Mouse (Mus musculus): ENCODE results near the gene Nav2. TPM values are rescaled to one million over a fixed set of nuclear protein-coding genes. Genes with fewer than 3 reads are reported as not detected.

Gene Nav2
- polyA plus RNA-seq, 1 experiment from 2014 or later, result 2.2 TPM

GRCm38 (mm10) chr7:49243079-49243478 is 334.6 kb downstream of the Nav2 start:
- no peak for ATAC-seq (ENCODE audit: insufficient read depth)
- 56% methylated on average over 4 of the region's 4 CpGs for WGBS (ENCODE audit: insufficient replicate concordance)
- H3K9me3 ChIP-seq (replicated peaks), result no peaks in the 10 kb centered on the region
- H3K9ac ChIP-seq, result no peak overlapping the region
- H3K4me3 ChIP-seq (replicated peaks), result no peak overlapping the region
- H3K4me1 ChIP-seq (replicated peaks), result peaks cover 19% of the 10 kb centered on the region
- H3K27me3 ChIP-seq, result peaks cover 61% of the 10 kb centered on the region
- no peak overlapping the region for H3K4me2 ChIP-seq
- H3K27ac ChIP-seq (replicated peaks), result no peak overlapping the region
- H3K36me3 ChIP-seq (replicated peaks), result no peaks in the 10 kb centered on the region

GRCm38 (mm10) chr7:49245537-49246239 is 337.2 kb downstream of the Nav2 start:
- peak; percentile 97 for ATAC-seq (ENCODE audit: insufficient read depth)
- Histone ChIP-seq H3K4me2 (peak overlapping the region; percentile 90), H3K9ac (peak overlapping the region; percentile 54), H3K36me3 (replicated peaks) (no peaks in the 10 kb centered on the region), H3K27ac (replicated peaks) (no peak overlapping the region), H3K27me3 (peaks cover 80% of the 10 kb centered on the region), H3K4me1 (replicated peaks) (peaks cover 21% of the 10 kb centered on the region), H3K9me3 (replicated peaks) (no peaks in the 10 kb centered on the region), H3K4me3 (replicated peaks) (peak overlapping the region; percentile 62)
- under 1% methylated on average over 68 of the region's 68 CpGs for WGBS (ENCODE audit: insufficient replicate concordance)

DNA sequence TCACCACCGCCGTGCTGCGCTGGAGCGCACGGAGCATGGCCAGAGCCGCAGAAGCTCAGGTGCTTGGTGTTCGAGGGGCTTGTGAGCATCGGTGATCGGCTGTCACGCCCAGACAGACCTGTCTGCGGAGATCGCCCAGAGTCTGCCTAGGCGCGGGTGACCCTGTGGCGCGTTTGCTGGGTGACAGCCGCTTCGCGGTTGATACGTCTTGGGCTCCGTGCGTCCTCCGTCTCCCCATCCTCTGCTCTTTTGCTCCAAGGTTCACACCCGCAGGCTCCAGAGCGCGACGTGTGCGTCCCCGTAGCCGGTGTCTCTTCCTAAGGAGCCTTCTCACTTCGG is 337.7 kb downstream of the Nav2 start:
- Histone ChIP-seq H3K4me1 (replicated peaks) (peaks cover 21% of the 10 kb centered on the region), H3K27me3 (peaks cover 78% of the 10 kb centered on the region), H3K9ac (peak overlapping the region; percentile 30; the same call in 1 of the 2 replicates), H3K4me2 (peak overlapping the region; percentile 90), H3K27ac (replicated peaks) (no peak overlapping the region), H3K9me3 (replicated peaks) (no peaks in the 10 kb centered on the region), H3K36me3 (replicated peaks) (no peaks in the 10 kb centered on the region), H3K4me3 (replicated peaks) (peak overlapping the region; percentile 62)
- ATAC-seq (ENCODE audit: insufficient read depth), result peak; percentile 45
- 2% methylated on average over 31 of the region's 31 CpGs for WGBS (ENCODE audit: insufficient replicate concordance)

DNA sequence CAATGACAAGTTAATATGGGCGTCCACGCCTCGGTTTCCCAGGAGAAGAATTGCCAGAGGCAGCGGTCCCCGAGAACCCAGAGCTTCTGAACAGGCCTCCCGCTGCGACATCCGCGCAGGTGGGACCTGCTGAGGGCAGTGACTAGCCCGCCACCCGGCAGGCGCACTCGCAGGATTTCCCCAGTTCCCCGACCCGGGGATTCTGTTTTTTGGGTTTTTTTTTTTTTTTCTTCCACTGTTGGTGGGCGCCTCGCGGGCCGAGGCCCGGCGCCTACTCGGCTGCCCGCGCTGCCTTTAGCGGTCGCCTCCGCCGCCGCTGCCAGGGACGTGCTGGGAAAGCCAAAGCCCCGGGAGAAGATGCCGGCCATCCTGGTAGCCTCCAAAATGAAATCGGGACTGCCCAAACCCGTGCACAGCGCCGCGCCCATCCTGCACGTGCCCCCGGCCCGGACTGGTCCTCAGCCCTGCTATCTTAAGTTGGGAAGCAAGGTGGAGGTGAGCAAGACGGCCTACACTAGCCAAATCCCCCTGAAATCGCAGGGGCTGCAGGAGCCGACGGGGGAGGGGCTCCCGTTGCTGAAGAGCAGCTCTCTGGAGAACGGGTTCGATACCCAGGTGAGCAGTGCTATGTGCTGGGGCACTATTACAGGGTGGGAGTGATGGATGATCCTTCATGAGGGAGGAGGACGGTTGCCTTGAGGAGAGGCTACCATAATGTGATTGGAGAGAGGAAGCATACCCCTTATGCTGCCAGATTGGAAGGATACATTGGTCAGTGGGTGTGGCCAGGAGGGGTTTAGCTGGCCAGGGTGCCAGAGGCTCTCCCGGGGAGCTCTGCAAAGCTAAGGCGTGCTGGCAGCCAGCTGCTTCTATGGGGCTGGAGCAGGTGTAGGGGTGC is 338.3 kb downstream of the Nav2 start:
- Histone ChIP-seq H3K36me3 (replicated peaks) (no peaks in the 10 kb centered on the region), H3K9ac (peak overlapping the region; percentile 30; the same call in 1 of the 2 replicates), H3K4me3 (replicated peaks) (peak overlapping the region; percentile 62), H3K4me1 (replicated peaks) (peaks cover 21% of the 10 kb centered on the region), H3K27ac (replicated peaks) (no peak overlapping the region), H3K4me2 (peak overlapping the region; percentile 90), H3K9me3 (replicated peaks) (no peaks in the 10 kb centered on the region), H3K27me3 (peaks cover 72% of the 10 kb centered on the region)
- WGBS (ENCODE audit: insufficient replicate concordance), result 5% methylated on average over 50 of the region's 50 CpGs
- ATAC-seq (ENCODE audit: insufficient read depth), result no peak

- Histone ChIP-seq H3K9me3 (replicated peaks) (no peaks in the 10 kb centered on the region), H3K27me3 (peaks cover 67% of the 10 kb centered on the region), H3K4me2 (no peak overlapping the region), H3K4me1 (replicated peaks) (peaks cover 21% of the 10 kb centered on the region), H3K4me3 (replicated peaks) (no peak overlapping the region), H3K9ac (no peak overlapping the region), H3K27ac (replicated peaks) (no peak overlapping the region), H3K36me3 (replicated peaks) (no peaks in the 10 kb centered on the region)
- ATAC-seq (ENCODE audit: insufficient read depth), result no peak
- WGBS (ENCODE audit: insufficient replicate concordance), result 34% methylated on average over 8 of the region's 8 CpGs
Measured at GRCm38 (mm10) chr7:49247744-49248331, 339.3 kb downstream of the Nav2 start.

DNA sequence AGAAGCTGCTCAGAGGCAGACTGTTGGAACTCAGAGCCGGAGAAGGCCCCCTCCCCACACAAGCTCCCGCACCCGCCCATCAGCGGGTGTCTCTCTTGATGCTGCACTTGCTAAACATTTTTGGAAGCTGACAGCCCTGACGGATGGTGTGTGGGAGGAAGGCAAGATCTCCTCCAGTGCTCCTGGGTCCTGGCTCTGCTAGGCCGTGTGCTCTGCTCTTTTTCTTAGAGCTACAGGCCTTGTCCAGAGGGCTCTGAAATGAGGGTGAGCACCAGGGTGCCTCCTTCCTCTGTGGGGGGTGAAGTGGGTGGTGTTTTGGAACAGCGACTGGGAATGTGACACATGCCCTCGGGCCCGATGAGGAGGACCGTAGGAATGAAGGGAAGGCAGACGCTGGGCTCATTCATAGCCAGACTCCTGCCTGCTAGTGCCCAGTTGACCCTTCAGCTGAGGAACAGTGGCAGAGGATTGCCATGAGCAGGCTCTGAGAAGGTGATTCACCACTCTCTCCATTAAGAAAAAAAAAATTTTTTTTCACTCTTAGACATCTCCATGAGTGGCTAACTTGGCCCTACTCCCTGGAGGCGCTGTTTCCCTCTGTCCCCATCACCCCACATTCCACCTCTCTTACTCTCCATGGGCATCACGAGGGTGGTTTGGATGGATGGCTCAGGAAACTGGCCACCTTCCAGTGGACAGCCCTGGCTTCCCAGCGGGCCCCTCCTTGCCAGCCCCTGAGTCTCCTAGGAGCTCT is 340.0 kb downstream of the Nav2 start:
- H3K27ac ChIP-seq (replicated peaks), result no peak overlapping the region
- WGBS (ENCODE audit: insufficient replicate concordance), result 48% methylated on average over 14 of the region's 14 CpGs
- H3K4me3 ChIP-seq (replicated peaks), result no peak overlapping the region
- H3K9me3 ChIP-seq (replicated peaks), result no peaks in the 10 kb centered on the region
- no peak for ATAC-seq (ENCODE audit: insufficient read depth)
- H3K9ac ChIP-seq, result no peak overlapping the region
- peaks cover 64% of the 10 kb centered on the region for H3K27me3 ChIP-seq
- H3K4me1 ChIP-seq (replicated peaks), result peaks cover 21% of the 10 kb centered on the region
- H3K36me3 ChIP-seq (replicated peaks), result no peaks in the 10 kb centered on the region
- no peak overlapping the region for H3K4me2 ChIP-seq

DNA sequence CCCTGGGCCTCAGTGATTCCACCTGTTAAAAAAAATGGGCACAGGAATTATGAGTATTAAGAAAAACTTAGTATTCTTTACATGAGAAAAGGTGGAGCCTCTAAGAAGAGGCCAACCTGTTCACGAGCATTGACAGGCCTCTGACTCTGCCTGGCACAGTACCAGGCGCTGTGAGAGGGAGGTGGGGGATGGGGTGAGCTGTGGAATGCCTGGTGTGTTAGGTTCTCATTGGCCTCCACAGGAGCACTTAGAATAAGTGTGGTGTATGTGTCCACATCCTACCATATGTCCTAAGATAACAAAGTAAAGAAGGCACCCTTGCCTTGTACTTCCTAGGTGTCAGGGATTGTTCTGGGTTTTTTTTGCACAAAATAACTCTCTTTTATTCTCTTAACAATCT is 340.9 kb downstream of the Nav2 start:
- Histone ChIP-seq H3K36me3 (replicated peaks) (no peaks in the 10 kb centered on the region), H3K9ac (no peak overlapping the region), H3K27ac (replicated peaks) (no peak overlapping the region), H3K4me1 (replicated peaks) (peaks cover 21% of the 10 kb centered on the region), H3K9me3 (replicated peaks) (no peaks in the 10 kb centered on the region), H3K4me2 (no peak overlapping the region), H3K4me3 (replicated peaks) (no peak overlapping the region), H3K27me3 (peaks cover 55% of the 10 kb centered on the region)
- no peak for ATAC-seq (ENCODE audit: insufficient read depth)
- WGBS (ENCODE audit: insufficient replicate concordance), result 65% methylated on average over 2 of the region's 2 CpGs

DNA sequence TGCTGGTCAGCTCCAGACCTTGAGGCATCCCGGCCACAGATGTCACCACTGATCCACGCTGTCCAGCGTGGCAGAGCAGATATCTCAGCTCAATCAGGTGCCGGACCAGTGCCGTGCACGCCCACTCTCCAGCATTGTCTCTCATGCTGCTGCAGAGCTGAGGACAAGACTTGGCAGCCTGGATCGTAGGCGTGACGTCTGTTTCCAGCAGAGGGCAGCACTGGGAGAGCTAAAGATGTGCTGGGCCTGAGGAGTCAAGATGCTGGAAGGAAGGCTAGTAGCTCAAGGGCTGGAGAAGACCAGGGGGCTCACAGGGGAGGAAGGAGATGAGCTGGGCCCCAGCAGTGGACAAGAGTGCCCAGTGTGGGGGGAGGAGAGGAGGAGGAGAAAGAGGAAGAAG is 341.5 kb downstream of the Nav2 start:
- no peak overlapping the region for H3K27ac ChIP-seq (replicated peaks)
- WGBS (ENCODE audit: insufficient replicate concordance), result 7% methylated on average over 9 of the region's 9 CpGs
- no peak overlapping the region for H3K9ac ChIP-seq
- H3K4me2 ChIP-seq, result no peak overlapping the region
- peaks cover 50% of the 10 kb centered on the region for H3K27me3 ChIP-seq
- peaks cover 21% of the 10 kb centered on the region for H3K4me1 ChIP-seq (replicated peaks)
- no peak overlapping the region for H3K4me3 ChIP-seq (replicated peaks)
- H3K36me3 ChIP-seq (replicated peaks), result no peaks in the 10 kb centered on the region
- no peaks in the 10 kb centered on the region for H3K9me3 ChIP-seq (replicated peaks)
- no peak for ATAC-seq (ENCODE audit: insufficient read depth)

GRCm38 (mm10) chr7:49250581-49251307 is 342.2 kb downstream of the Nav2 start:
- WGBS (ENCODE audit: insufficient replicate concordance), result 65% methylated on average over 13 of the region's 13 CpGs
- Histone ChIP-seq H3K4me3 (replicated peaks) (no peak overlapping the region), H3K9ac (no peak overlapping the region), H3K9me3 (replicated peaks) (no peaks in the 10 kb centered on the region), H3K4me2 (no peak overlapping the region), H3K27ac (replicated peaks) (no peak overlapping the region), H3K36me3 (replicated peaks) (no peaks in the 10 kb centered on the region), H3K4me1 (replicated peaks) (peaks cover 15% of the 10 kb centered on the region), H3K27me3 (peaks cover 43% of the 10 kb centered on the region)
- ATAC-seq (ENCODE audit: insufficient read depth), result no peak

- Histone ChIP-seq H3K27ac (replicated peaks) (no peak overlapping the region), H3K27me3 (peaks cover 37% of the 10 kb centered on the region), H3K4me3 (replicated peaks) (no peak overlapping the region), H3K36me3 (replicated peaks) (no peaks in the 10 kb centered on the region), H3K4me2 (no peak overlapping the region), H3K9ac (no peak overlapping the region), H3K9me3 (replicated peaks) (no peaks in the 10 kb centered on the region), H3K4me1 (replicated peaks) (peaks cover 11% of the 10 kb centered on the region)
- ATAC-seq (ENCODE audit: insufficient read depth), result no peak
- 55% methylated on average over 10 of the region's 10 CpGs for WGBS (ENCODE audit: insufficient replicate concordance)
Measured at GRCm38 (mm10) chr7:49251308-49251638, 342.8 kb downstream of the Nav2 start.
